Mouse (Mus musculus) CD4-positive, CD25-positive, alpha-beta regulatory T cell, adult 4 months (primary cell): Measurements from ENCODE around the gene 1700123O20Rik. TPM values are rescaled to one million over a fixed set of nuclear protein-coding genes. Genes with fewer than 3 reads are reported as not detected.

Experiments
- ATAC-seq: one replicate; pipeline ENCODE4 v1.8.0; 2017
- polyA plus RNA-seq, 2 experiments: library from polyadenylated mRNA; unstranded; fragments of 100-300 nt; shearing (Covaris generic); gene quantifications; one replicate each; pipeline ENCODE4 v1.2.1; 2017

Gene 1700123O20Rik
- polyA plus RNA-seq, 2 experiments from 2014 or later = 98.9 to 105 TPM

- no peak for ATAC-seq
Observed at GRCm38 (mm10) chr14:54724049-54724448, 38.0 kb downstream of the 1700123O20Rik start.

GRCm38 (mm10) chr14:54727565-54727964 lies 41.5 kb downstream of the 1700123O20Rik start:
- ATAC-seq = no peak

GRCm38 (mm10) chr14:54728823-54729653 lies 43.0 kb downstream of the 1700123O20Rik start:
- ATAC-seq = no peak

GRCm38 (mm10) chr14:54730305-54730704 lies 44.3 kb downstream of the 1700123O20Rik start:
- ATAC-seq = no peak

GRCm38 (mm10) chr14:54732206-54732605 lies 46.2 kb downstream of the 1700123O20Rik start:
- ATAC-seq = no peak

GRCm38 (mm10) chr14:54734004-54734403 lies 48.0 kb downstream of the 1700123O20Rik start:
- ATAC-seq = no peak

GRCm38 (mm10) chr14:54735221-54735620 lies 49.2 kb downstream of the 1700123O20Rik start:
- ATAC-seq = no peak

GRCm38 (mm10) chr14:54736555-54737552 lies 50.8 kb downstream of the 1700123O20Rik start:
- no peak for ATAC-seq

- no peak for ATAC-seq
Observed at GRCm38 (mm10) chr14:54737634-54738033, 51.6 kb downstream of the 1700123O20Rik start.

Other genes starting within 250 kb of the 1700123O20Rik start
- gene Lrp10, start 222.1 kb upstream of the 1700123O20Rik start, polyA plus RNA-seq = 10 to 100 TPM; 59.9 to 60.2 TPM
- gene Rem2, start 210.1 kb upstream of the 1700123O20Rik start, polyA plus RNA-seq = 1 to 10 TPM in 1 of 2 experiments, under 1 TPM in 1; 0.54 to 1.1 TPM
- gene Prmt5, start 168.7 kb upstream of the 1700123O20Rik start, polyA plus RNA-seq = 10 to 100 TPM; 44.9 to 54.8 TPM
- gene Haus4, start 131.6 kb upstream of the 1700123O20Rik start, polyA plus RNA-seq = 10 to 100 TPM; 21.0 to 28.8 TPM
- gene Ajuba, start 108.7 kb upstream of the 1700123O20Rik start, polyA plus RNA-seq = not detected
- gene 4931414P19Rik, start 80.2 kb upstream of the 1700123O20Rik start, polyA plus RNA-seq = 1 to 10 TPM; 3.7 to 6.9 TPM
- gene Psmb5, start 68.2 kb upstream of the 1700123O20Rik start, polyA plus RNA-seq = 100 to 1,000 TPM; 154 to 163 TPM
- gene Psmb11, start 64.8 kb upstream of the 1700123O20Rik start, polyA plus RNA-seq = not detected
- not detected for gene Gm17606, start 45.3 kb upstream of the 1700123O20Rik start, polyA plus RNA-seq
- gene Cdh24, start 44.9 kb upstream of the 1700123O20Rik start, polyA plus RNA-seq = under 1 TPM; 0.15 to 0.16 TPM
- gene Acin1, start 715 bp downstream of the 1700123O20Rik start, polyA plus RNA-seq = 100 to 1,000 TPM; 151 to 179 TPM
- gene Gm29776, start 12.6 kb downstream of the 1700123O20Rik start, polyA plus RNA-seq = not detected
- gene Cebpe, start 26.0 kb downstream of the 1700123O20Rik start, polyA plus RNA-seq = not detected
- gene Slc7a8, start 95.7 kb downstream of the 1700123O20Rik start, polyA plus RNA-seq = under 1 TPM in 1 of 2 experiments, not detected in 1; 0.14 TPM
- not detected for gene Rnf212b, start 127.9 kb downstream of the 1700123O20Rik start, polyA plus RNA-seq
- gene Homez, start 184.7 kb downstream of the 1700123O20Rik start, polyA plus RNA-seq = 1 to 10 TPM; 3.4 to 7.6 TPM
- 1 to 10 TPM in 1 of 2 experiments, not detected in 1; 1.1 TPM for gene Ppp1r3e, start 191.3 kb downstream of the 1700123O20Rik start, polyA plus RNA-seq
- gene Bcl2l2, start 197.2 kb downstream of the 1700123O20Rik start, polyA plus RNA-seq = 1 to 10 TPM; 1.3 to 2.7 TPM
- gene Gm20521, start 197.2 kb downstream of the 1700123O20Rik start, polyA plus RNA-seq = not detected
- gene Pabpn1, start 206.3 kb downstream of the 1700123O20Rik start, polyA plus RNA-seq = 10 to 100 TPM; 19.6 to 33.9 TPM
- gene Slc22a17, start 226.9 kb downstream of the 1700123O20Rik start, polyA plus RNA-seq = 1 to 10 TPM in 1 of 2 experiments, under 1 TPM in 1; 0.71 to 1.1 TPM
- gene Efs, start 239.9 kb downstream of the 1700123O20Rik start, polyA plus RNA-seq = not detected
- not detected for gene Il25, start 246.5 kb downstream of the 1700123O20Rik start, polyA plus RNA-seq